Mouse (Mus musculus): ENCODE measurements around the gene Guk1.

Guk1 gene

GRCm38 (mm10) chr11:59163255-59164236 is 28.5 kb downstream of the Guk1 start, which contains the start of gene Iba57:
TSS of gene Iba57 (minus strand) at chr11:59163739.
- peak; percentile 87 for DNase-seq (ENCODE audit: low spot score)

DNA sequence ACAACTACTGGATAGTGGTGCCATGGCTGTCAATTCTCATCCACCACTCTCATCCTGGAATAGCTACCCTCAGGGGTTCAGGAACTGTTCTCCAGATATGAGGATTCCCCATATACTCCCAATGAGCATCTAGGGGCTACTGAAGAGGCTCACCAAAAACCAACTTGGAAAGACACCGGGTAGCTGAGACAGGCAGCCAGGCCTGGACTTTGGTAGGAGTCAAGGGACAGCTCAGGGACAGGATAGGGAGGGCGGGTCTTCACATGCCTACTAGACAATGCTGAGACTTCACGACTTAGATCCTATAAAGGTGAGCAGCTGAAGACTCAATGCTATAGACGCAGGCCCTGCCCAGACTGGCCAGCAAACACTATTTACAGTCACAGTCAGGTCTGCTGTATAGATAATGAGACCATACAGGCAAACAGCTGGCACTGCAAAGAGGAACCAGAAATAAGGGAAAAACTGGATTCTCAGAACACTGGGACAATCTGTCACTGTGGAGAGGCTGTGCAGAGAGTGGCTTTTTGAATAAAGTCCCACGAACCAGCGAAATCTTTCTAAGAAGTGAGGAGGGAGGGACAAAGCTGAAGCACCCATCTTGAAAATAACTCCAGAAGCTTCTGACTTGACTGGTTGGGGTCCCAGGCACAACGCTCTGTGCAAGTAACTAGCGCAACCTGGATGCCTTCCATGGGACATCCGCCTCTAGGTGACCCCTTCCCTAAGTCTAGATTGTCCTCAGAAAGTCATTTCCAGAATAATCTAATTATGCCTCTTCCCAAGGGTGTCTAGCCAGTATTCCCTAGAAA is 29.4 kb downstream of the Guk1 start:
- no peak for DNase-seq (ENCODE audit: low spot score)

DNA sequence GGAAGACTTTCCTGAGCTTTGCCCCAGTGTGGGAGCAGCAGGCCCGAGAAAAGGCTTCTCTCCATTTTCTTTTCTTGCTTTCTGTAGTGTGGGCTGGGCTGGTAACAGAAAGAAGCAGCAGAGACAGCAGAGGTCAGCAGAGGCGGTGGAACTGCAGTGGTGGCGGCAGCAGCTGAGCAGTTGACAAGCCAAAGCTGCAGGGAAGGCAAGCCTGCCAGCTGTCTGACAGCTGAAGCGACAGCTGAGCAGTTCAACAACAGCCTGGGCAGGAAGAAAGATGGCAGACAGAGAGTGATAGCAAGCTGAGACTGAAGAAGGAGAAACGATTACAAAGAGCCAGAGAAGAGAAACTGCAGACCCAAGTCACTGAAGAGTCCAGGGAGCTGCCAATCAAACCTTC is 30.6 kb downstream of the Guk1 start:
- DNase-seq (ENCODE audit: low spot score): no peak

DNA sequence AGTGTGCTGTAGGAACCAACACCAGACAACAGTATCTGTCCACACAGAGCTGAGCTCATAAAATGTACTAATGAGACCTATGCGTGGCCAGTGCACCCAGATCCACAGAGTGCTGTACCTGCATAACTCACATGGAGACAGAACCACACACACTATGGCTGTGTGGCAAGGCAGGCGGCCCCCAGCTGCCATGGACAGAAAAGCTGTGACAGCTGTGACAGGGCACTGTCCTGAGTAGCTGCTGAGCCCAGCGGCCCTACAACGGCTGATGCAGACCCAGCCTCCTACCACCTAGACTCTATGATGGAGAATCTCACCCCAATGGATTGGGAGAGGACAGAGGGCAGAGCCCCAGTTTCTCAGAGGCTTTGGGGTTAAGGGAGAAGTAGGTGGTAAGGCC is 32.5 kb downstream of the Guk1 start:
- DNase-seq (ENCODE audit: low spot score): no peak

GRCm38 (mm10) chr11:59159099-59159498 is 32.9 kb downstream of the Guk1 start:
- no peak for DNase-seq (ENCODE audit: low spot score)

- no peak for DNase-seq (ENCODE audit: low spot score)
Measured at GRCm38 (mm10) chr11:59155900-59156299, 36.1 kb downstream of the Guk1 start.

GRCm38 (mm10) chr11:59154220-59154619 is 37.8 kb downstream of the Guk1 start:
- no peak for DNase-seq (ENCODE audit: low spot score)

DNA sequence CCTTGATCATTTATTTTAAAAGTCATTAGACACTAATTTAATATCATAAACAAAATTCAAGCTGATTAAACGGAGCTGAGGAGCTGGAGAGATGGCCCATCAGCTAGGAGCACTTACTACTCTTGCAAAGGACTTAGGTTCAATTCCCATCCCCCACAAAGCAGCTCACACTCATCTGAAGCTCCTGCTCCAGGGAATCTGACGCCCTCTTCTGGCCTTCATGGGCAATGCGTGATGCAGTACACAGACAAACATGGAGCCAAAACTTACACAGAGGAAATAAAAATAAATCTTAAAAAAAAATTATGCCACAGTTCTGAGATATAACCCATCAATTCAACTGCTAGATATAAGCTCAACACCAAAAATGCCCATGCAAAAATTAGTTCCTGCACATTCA is 40.3 kb downstream of the Guk1 start:
- no peak for DNase-seq (ENCODE audit: low spot score)

- no peak for DNase-seq (ENCODE audit: low spot score)
Measured at GRCm38 (mm10) chr11:59149302-59149701, 42.7 kb downstream of the Guk1 start.

DNA sequence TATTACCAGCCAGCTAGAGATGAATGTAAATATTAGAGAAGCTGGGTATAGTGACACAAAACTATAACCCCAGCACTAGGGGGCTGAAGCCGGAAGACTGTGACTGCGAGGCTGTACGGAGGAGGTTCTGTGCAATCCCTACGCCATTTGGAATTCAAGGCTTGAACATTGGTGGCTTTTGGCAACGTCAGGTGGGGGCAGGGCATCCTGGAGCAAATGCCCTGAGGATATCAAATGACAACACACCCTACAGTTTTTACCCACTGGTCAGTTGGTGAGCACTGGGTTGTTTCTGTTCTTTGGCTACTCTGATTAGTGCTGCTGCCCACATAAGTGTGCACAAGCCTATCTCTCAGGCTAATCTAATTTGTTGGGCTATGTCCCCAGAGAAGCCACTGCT is 49.0 kb downstream of the Guk1 start:
- no peak for DNase-seq (ENCODE audit: low spot score)

GRCm38 (mm10) chr11:59141772-59142370 is 50.1 kb downstream of the Guk1 start:
- DNase-seq (ENCODE audit: low spot score): no peak

GRCm38 (mm10) chr11:59138537-59139486 is 53.2 kb downstream of the Guk1 start:
- no peak for DNase-seq (ENCODE audit: low spot score)

DNA sequence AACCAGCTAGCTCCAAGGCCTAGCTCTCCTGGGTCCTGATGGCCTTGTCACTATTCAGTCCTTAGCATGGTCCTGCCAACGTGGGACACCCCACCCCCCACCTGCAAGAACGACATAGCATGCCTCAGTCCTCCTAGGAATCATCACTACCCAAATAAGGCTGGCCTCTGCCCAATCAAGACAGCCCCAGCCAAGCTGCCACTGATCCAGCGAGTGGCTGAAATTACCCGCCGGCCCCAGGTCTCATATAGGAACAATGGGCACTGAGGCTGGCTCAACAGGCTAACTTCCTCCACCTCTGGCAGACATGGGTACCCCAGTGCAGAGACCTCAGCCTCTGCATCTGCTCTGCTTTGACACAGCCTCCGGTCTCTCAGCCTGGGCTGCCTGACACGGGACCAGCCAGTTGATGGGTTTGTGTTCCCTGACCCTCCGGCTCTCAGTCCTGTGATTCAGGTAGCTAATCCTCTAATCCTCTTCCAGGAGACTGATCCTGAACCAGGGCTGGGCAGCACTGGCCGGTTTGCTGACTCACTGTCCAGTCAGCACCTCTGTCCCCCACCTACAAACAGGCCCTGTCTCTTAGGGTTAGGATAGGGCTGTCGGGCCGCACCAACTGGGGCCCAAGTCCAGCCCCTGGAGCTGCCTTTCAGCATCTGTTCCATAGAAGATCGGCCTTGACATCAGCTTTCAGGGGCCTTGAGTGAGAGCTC is 54.9 kb downstream of the Guk1 start:
- no peak for DNase-seq (ENCODE audit: low spot score)

GRCm38 (mm10) chr11:59135904-59136452 is 56.0 kb downstream of the Guk1 start, which contains the start of gene Obscn:
TSS of gene Obscn (minus strand) at chr11:59136402.
- no peak for DNase-seq (ENCODE audit: low spot score)

GRCm38 (mm10) chr11:59135051-59135820 is 56.8 kb downstream of the Guk1 start:
- DNase-seq (ENCODE audit: low spot score): no peak

GRCm38 (mm10) chr11:59134373-59134997 is 57.5 kb downstream of the Guk1 start:
- DNase-seq (ENCODE audit: low spot score): no peak

All from urinary bladder, postnatal 10 days (tissue).